Mouse (Mus musculus) ES-E14 (cell line): ENCODE results near the gene Dip2b.

Experiments used
- CHD2 ChIP-seq: IDR thresholded peaks from 2 replicates; pipeline ENCODE4 v1.6.1; 2014; ENCODE audit warnings: mild to moderate bottlenecking, low read depth, low read length, inconsistent platforms
- ZNF384 ChIP-seq: IDR thresholded peaks from 2 replicates; pipeline ENCODE4 v1.6.1; 2012; ENCODE audit warnings: low read depth, low read length, inconsistent platforms

DNA sequence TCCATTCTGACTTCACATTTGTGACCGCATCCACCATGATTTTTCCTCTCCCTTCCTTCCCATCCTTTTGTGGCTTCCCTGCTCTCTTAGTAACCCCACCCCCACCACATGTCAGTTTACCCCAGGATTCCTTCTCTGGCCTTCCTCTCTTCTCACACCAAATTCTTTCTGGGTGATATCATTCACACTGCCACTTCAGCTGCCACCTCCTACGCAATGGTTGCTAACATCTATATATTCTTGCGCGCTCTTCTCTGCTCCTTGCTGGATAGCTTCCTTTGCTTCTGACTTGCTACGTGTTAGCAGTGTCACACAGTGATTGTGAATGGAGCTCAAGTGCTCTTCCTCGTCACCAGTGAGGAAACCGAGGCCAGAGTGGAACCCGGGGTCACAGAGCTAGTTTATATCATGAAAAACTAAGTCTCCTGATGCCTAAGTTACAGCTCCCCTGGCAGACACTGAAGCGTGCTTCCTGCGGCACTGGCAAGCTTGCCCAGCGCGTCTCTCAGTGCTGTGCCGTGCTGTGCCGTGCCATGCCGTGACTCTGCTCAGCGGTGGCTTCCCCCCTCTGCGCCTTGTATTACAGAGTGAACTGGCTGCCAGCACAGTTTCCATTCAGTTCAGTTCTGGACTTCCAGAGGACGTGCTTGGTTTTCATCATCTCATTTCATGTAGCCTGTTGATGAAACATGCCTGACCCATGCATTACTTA is 69.8 kb downstream of the Dip2b start:
- TF ChIP-seq ZNF384 (no peak), CHD2 (no peak)
